Mouse (Mus musculus): Measurements from ENCODE around the gene Shank2. TPM values are rescaled to one million over a fixed set of nuclear protein-coding genes. Genes with fewer than 3 reads are reported as not detected.

Gene Shank2
- total and polyA plus RNA-seq, 2 experiments from 2014 or later: 0.19 to 0.95 TPM

DNA sequence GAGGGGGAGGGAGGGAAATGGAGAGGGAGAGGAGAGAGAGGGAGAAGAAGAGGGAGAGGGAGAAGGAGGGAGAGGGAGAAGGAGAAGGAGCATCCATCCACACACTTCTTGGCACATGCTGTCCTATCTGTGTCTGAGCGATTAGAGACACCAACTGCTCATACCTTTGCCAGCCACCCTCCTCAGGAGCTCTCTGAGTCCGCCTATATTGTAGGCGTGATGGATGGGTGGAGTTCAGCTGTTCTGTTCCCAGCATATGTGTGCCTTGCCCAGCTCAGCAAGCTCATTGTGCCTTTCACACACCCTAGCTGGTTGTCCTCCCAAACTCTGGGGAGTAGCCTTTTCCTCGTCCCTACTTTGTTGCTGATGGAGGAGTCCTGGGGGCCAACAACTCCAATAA is 233.8 kb downstream of the Shank2 start:
- H3K9me3 ChIP-seq (replicated peaks; ENCODE audit: control insufficient read depth, low read length): no peaks in the 10 kb centered on the region
- H3K27me3 ChIP-seq (ENCODE audit: control insufficient read depth, insufficient read depth, low read length): 0 out of 2 replicates have a peak, but pooled peaks cover 4% of the 10 kb centered on the region
- H3K4me1 ChIP-seq (ENCODE audit: control insufficient read depth, insufficient read depth): peaks cover 3% of the 10 kb centered on the region; the same call in 1 of the 2 replicates
- DNase-seq (ENCODE audit: low spot score): no peak
- no peak for ATAC-seq (ENCODE audit: insufficient read depth, low read depth)
- no peak overlapping the region for H3K4me2 ChIP-seq (ENCODE audit: low read depth, low read length)
- no peak overlapping the region for H3K9ac ChIP-seq (replicated peaks; ENCODE audit: low read depth, low read length)
- no peak overlapping the region for H3K4me3 ChIP-seq (ENCODE audit: low read depth, low read length)
- WGBS: 66% methylated on average over 4 of the region's 4 CpGs
- TF ChIP-seq EP300 (IDR thresholded peaks at IDR 0.05; ENCODE audit: low read depth) (no peak), CTCF (IDR thresholded peaks at IDR 0.05; ENCODE audit: low read depth) (no peak)
- H3K27ac ChIP-seq (ENCODE audit: low read depth): no peak overlapping the region
- no peaks in the 10 kb centered on the region for H3K36me3 ChIP-seq (replicated peaks; ENCODE audit: control insufficient read depth, insufficient read depth, low read length)

GRCm38 (mm10) chr7:144236802-144237201 is 235.1 kb downstream of the Shank2 start:
- TF ChIP-seq EP300 (IDR thresholded peaks at IDR 0.05; ENCODE audit: low read depth) (no peak), CTCF (IDR thresholded peaks at IDR 0.05; ENCODE audit: low read depth) (no peak)
- no peaks in the 10 kb centered on the region for H3K9me3 ChIP-seq (replicated peaks; ENCODE audit: control insufficient read depth, low read length)
- 35% methylated on average over 13 of the region's 13 CpGs for WGBS
- H3K4me2 ChIP-seq (ENCODE audit: low read depth, low read length): no peak overlapping the region
- ATAC-seq (ENCODE audit: insufficient read depth, low read depth) (no peak), DNase-seq (ENCODE audit: low spot score) (no peak)
- no peak overlapping the region for H3K27ac ChIP-seq (ENCODE audit: low read depth)
- H3K36me3 ChIP-seq (replicated peaks; ENCODE audit: control insufficient read depth, insufficient read depth, low read length): no peaks in the 10 kb centered on the region
- 0 out of 2 replicates have a peak, but pooled peaks cover under 1% of the 10 kb centered on the region for H3K27me3 ChIP-seq (ENCODE audit: control insufficient read depth, insufficient read depth, low read length)
- H3K9ac ChIP-seq (replicated peaks; ENCODE audit: low read depth, low read length): no peak overlapping the region
- H3K4me3 ChIP-seq (ENCODE audit: low read depth, low read length): no peak overlapping the region
- H3K4me1 ChIP-seq (ENCODE audit: control insufficient read depth, insufficient read depth): peaks cover 3% of the 10 kb centered on the region; the same call in 1 of the 2 replicates

DNA sequence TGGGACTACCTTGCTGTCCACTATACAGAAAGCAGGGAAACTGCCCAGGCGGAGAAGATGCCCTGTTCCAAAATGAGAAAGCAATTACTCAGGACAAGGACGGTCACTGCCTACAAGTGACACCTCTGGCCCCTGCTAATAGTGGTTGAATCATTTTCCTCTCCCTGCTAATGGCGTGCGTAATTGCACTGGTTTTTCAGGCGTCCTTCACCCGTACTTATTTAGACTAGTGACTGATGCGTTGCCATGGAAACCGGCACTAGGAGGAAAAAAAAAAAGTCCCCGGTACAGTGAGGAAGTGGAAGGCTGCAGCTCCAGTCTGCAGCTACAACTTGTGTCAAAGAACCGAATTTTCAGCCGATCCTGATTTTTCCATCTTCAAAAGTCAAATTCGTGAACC is 236.7 kb downstream of the Shank2 start:
- WGBS: 58% methylated on average over 12 of the region's 12 CpGs
- H3K4me3 ChIP-seq (ENCODE audit: low read depth, low read length): no peak overlapping the region
- H3K36me3 ChIP-seq (replicated peaks; ENCODE audit: control insufficient read depth, insufficient read depth, low read length): no peaks in the 10 kb centered on the region
- H3K27me3 ChIP-seq (ENCODE audit: control insufficient read depth, insufficient read depth, low read length): no peaks in the 10 kb centered on the region
- no peak overlapping the region for H3K4me2 ChIP-seq (ENCODE audit: low read depth, low read length)
- H3K9ac ChIP-seq (replicated peaks; ENCODE audit: low read depth, low read length): no peak overlapping the region
- ATAC-seq (ENCODE audit: insufficient read depth, low read depth): no peak
- TF ChIP-seq CTCF (IDR thresholded peaks at IDR 0.05; ENCODE audit: low read depth) (no peak), EP300 (IDR thresholded peaks at IDR 0.05; ENCODE audit: low read depth) (no peak)
- no peak overlapping the region for H3K27ac ChIP-seq (ENCODE audit: low read depth)
- no peak for DNase-seq (ENCODE audit: low spot score)
- no peaks in the 10 kb centered on the region for H3K9me3 ChIP-seq (replicated peaks; ENCODE audit: control insufficient read depth, low read length)
- peaks cover 3% of the 10 kb centered on the region; the same call in 1 of the 2 replicates for H3K4me1 ChIP-seq (ENCODE audit: control insufficient read depth, insufficient read depth)

- Histone ChIP-seq H3K36me3 (replicated peaks; ENCODE audit: control insufficient read depth, insufficient read depth, low read length) (no peaks in the 10 kb centered on the region), H3K27ac (ENCODE audit: low read depth) (no peak overlapping the region), H3K4me2 (ENCODE audit: low read depth, low read length) (no peak overlapping the region), H3K9me3 (replicated peaks; ENCODE audit: control insufficient read depth, low read length) (no peaks in the 10 kb centered on the region), H3K27me3 (ENCODE audit: control insufficient read depth, insufficient read depth, low read length) (no peaks in the 10 kb centered on the region), H3K4me3 (ENCODE audit: low read depth, low read length) (no peak overlapping the region), H3K4me1 (ENCODE audit: control insufficient read depth, insufficient read depth) (no peaks in the 10 kb centered on the region), H3K9ac (replicated peaks; ENCODE audit: low read depth, low read length) (no peak overlapping the region)
- no peak for TF ChIP-seq EP300 (IDR thresholded peaks at IDR 0.05; ENCODE audit: low read depth)
- no peak for TF ChIP-seq CTCF (IDR thresholded peaks at IDR 0.05; ENCODE audit: low read depth)
- ATAC-seq (ENCODE audit: insufficient read depth, low read depth): no peak
- no peak for DNase-seq (ENCODE audit: low spot score)
- WGBS: 72% methylated on average over 12 of the region's 12 CpGs
Observed at GRCm38 (mm10) chr7:144238992-144239391, 237.3 kb downstream of the Shank2 start.

GRCm38 (mm10) chr7:144239571-144240370 is 238.0 kb downstream of the Shank2 start:
- TF ChIP-seq CTCF (IDR thresholded peaks at IDR 0.05; ENCODE audit: low read depth) (no peak), EP300 (IDR thresholded peaks at IDR 0.05; ENCODE audit: low read depth) (no peak)
- no peaks in the 10 kb centered on the region for H3K27me3 ChIP-seq (ENCODE audit: control insufficient read depth, insufficient read depth, low read length)
- WGBS: 30% methylated on average over 6 of the region's 6 CpGs
- H3K4me2 ChIP-seq (ENCODE audit: low read depth, low read length): no peak overlapping the region
- H3K36me3 ChIP-seq (replicated peaks; ENCODE audit: control insufficient read depth, insufficient read depth, low read length): no peaks in the 10 kb centered on the region
- H3K9ac ChIP-seq (replicated peaks; ENCODE audit: low read depth, low read length): no peak overlapping the region
- no peaks in the 10 kb centered on the region for H3K4me1 ChIP-seq (ENCODE audit: control insufficient read depth, insufficient read depth)
- no peak overlapping the region for H3K4me3 ChIP-seq (ENCODE audit: low read depth, low read length)
- H3K27ac ChIP-seq (ENCODE audit: low read depth): no peak overlapping the region
- ATAC-seq (ENCODE audit: insufficient read depth, low read depth): no peak
- DNase-seq (ENCODE audit: low spot score): no peak
- no peaks in the 10 kb centered on the region for H3K9me3 ChIP-seq (replicated peaks; ENCODE audit: control insufficient read depth, low read length)
